Mouse (Mus musculus): ENCODE measurements at regions not wholly inside any gene's neighbourhood (a gene's known extent, or its start where the extent isn't known, plus 50 kb on each side); places are given as distances from the start of the nearest gene placed in this dataset.

DNA sequence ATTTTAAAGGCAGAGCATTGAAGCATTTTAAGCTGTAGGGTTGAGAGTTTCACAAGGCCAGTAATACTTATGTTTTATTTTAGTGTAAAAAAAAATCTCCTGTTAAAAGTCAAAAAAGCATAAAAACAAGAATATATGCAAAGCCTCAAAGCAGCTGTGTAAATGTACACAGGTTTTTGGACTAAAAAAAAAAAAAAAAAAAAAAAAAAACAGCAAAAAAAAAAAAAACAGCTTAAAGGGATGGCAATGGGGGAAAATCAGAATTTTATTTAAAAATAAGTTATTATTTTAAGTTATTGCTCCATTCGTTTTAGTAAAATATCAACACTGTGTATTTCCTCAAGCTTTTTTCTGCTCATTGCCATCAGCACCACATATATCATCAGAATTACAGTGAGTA, 181.8 kb upstream of the Arhgap18 start:
- TF ChIP-seq CTCF (IDR thresholded peaks at IDR 0.05; ENCODE audit: extremely low read depth, insufficient read depth, low read length): no peak
- TF ChIP-seq POLR2A (IDR thresholded peaks at IDR 0.05; ENCODE audit: extremely low read depth, insufficient read depth, low read length): no peak
